30 mouse cellular contexts compared by ENCODE assay signal in genomic region chr2:164152341-164152740, GRCm38 (mm10). TPM values are rescaled to one million over a fixed set of nuclear protein-coding genes. Genes with fewer than 3 reads are reported as not detected.
"Had no signal": no experiment of that assay in that cellular context is flagged by ENCODE, and none has a peak within 500 bp of the region (broad histone marks: within the 10 kb centered on the region; RNA-seq: fewer than 3 reads in every experiment).

No protein-coding gene starts in this region.

- H3K4me3 ChIP-seq: gastrocnemius, adult 2 months; heart, embryonic 10.5 days; heart, embryonic 12.5 days; hindbrain, embryonic 10.5 days; hindbrain, embryonic 12.5 days; intestine, embryonic 15.5 days; layer of hippocampus, adult 2 months; left cerebral cortex, adult 2 months; limb, embryonic 15.5 days had no signal

- H3K27ac ChIP-seq: gastrocnemius, adult 2 months; heart, embryonic 10.5 days; hindbrain, embryonic 10.5 days; hindbrain, embryonic 12.5 days; hindbrain, embryonic 14.5 days; intestine, embryonic 15.5 days; layer of hippocampus, adult 2 months; left cerebral cortex, adult 2 months had no signal

- DNase-seq: gastrocnemius, adult 2 months; gastrocnemius, postnatal 10 days; gastrocnemius, postnatal 25 days; heart, adult 18-20 months; heart, postnatal 10 days; heart, postnatal 4 days; kidney, adult 18-20 months; kidney, adult 8-10 months; kidney, postnatal 10 days; kidney, postnatal 25 days; kidney, postnatal 4 days had no signal

- ATAC-seq: hindbrain, embryonic 16.5 days; inflammation-experienced regulatory T-cells, adult 6 months; intestine, embryonic 15.5 days; intestine, postnatal 0 days had no signal

- H3K4me2 ChIP-seq: heart, embryonic 12.5 days; hindbrain, embryonic 12.5 days; hindbrain, embryonic 14.5 days; intestine, embryonic 15.5 days; limb, embryonic 15.5 days had no signal

- H3K9me3 ChIP-seq: heart, embryonic 10.5 days; heart, embryonic 12.5 days; hindbrain, embryonic 10.5 days; hindbrain, embryonic 12.5 days; intestine, embryonic 15.5 days; limb, embryonic 15.5 days had no signal

- H3K9ac ChIP-seq: heart, embryonic 12.5 days; hindbrain, embryonic 12.5 days; hindbrain, embryonic 14.5 days; intestine, embryonic 15.5 days; limb, embryonic 15.5 days had no signal

- H3K27me3 ChIP-seq: heart, embryonic 12.5 days; hindbrain, embryonic 12.5 days; intestine, embryonic 15.5 days; limb, embryonic 15.5 days had no signal

RNA-seq across cellular contexts. Expression of gene Kcns1, which starts 18.6 kb away (rescaled TPM):
- polyA plus RNA-seq: heart, embryonic 10.5 days; hindbrain, embryonic 10.5 days; inflammation-experienced regulatory T-cells, adult 6 months; kidney, embryonic 14.5 days; liver, adult 2 months had no signal

RNA-seq across cellular contexts. Expression of gene Wfdc5, which starts 30.2 kb away (rescaled TPM):
- polyA plus RNA-seq: frontal cortex, adult 2 months; heart, embryonic 10.5 days; heart, embryonic 12.5 days; heart, embryonic 14.5 days; heart, embryonic 16.5 days; hindbrain, embryonic 10.5 days; hindbrain, embryonic 12.5 days; hindbrain, embryonic 14.5 days; hindbrain, embryonic 16.5 days; inflammation-experienced regulatory T-cells, adult 6 months; intestine, embryonic 15.5 days; kidney, embryonic 14.5 days; kidney, embryonic 16.5 days; limb, embryonic 11.5 days; liver, adult 2 months had no signal

RNA-seq across cellular contexts. Expression of gene Wfdc12, which starts 38.1 kb away (rescaled TPM):
- polyA plus RNA-seq: frontal cortex, adult 2 months; heart, embryonic 10.5 days; heart, embryonic 12.5 days; heart, embryonic 14.5 days; heart, embryonic 16.5 days; hindbrain, embryonic 10.5 days; hindbrain, embryonic 12.5 days; hindbrain, embryonic 14.5 days; hindbrain, embryonic 16.5 days; inflammation-experienced regulatory T-cells, adult 6 months; intestine, embryonic 15.5 days; intestine, postnatal 0 days; kidney, embryonic 14.5 days; kidney, embryonic 16.5 days; limb, embryonic 11.5 days; liver, adult 2 months had no signal

RNA-seq across cellular contexts. Expression of gene Wfdc15a, which starts 47.6 kb away (rescaled TPM):
- polyA plus RNA-seq: frontal cortex, adult 2 months; heart, embryonic 10.5 days; heart, embryonic 12.5 days; heart, embryonic 14.5 days; heart, embryonic 16.5 days; hindbrain, embryonic 10.5 days; hindbrain, embryonic 12.5 days; hindbrain, embryonic 14.5 days; hindbrain, embryonic 16.5 days; inflammation-experienced regulatory T-cells, adult 6 months; intestine, embryonic 15.5 days; intestine, postnatal 0 days; kidney, embryonic 14.5 days; kidney, embryonic 16.5 days; limb, embryonic 11.5 days; limb, embryonic 15.5 days; liver, adult 2 months had no signal
